Mouse (Mus musculus): ENCODE measurements around the gene Lat2.

The Lat2 gene

GRCm38 (mm10) chr5:134568964-134569491 lies 45.8 kb downstream of the Lat2 start:
- peak; percentile 23 for DNase-seq (ENCODE audit: low spot score)

GRCm38 (mm10) chr5:134568030-134568429 lies 46.8 kb downstream of the Lat2 start:
- peak; percentile 10 for DNase-seq (ENCODE audit: low spot score)

GRCm38 (mm10) chr5:134567445-134567844 lies 47.4 kb downstream of the Lat2 start:
- no peak for DNase-seq (ENCODE audit: low spot score)

GRCm38 (mm10) chr5:134565696-134566095 lies 49.1 kb downstream of the Lat2 start:
- DNase-seq (ENCODE audit: low spot score) = no peak

- no peak for DNase-seq (ENCODE audit: low spot score)
Observed at GRCm38 (mm10) chr5:134564272-134564671, 50.6 kb downstream of the Lat2 start.

GRCm38 (mm10) chr5:134560450-134561171 lies 54.2 kb downstream of the Lat2 start:
- DNase-seq (ENCODE audit: low spot score) = no peak

GRCm38 (mm10) chr5:134560071-134560449 lies 54.8 kb downstream of the Lat2 start, which contains the start of gene Syna:
Syna (minus strand) TSS chr5:134560171.
- no peak for DNase-seq (ENCODE audit: low spot score)

GRCm38 (mm10) chr5:134555463-134556164 lies 59.2 kb downstream of the Lat2 start:
- DNase-seq (ENCODE audit: low spot score) = peak; percentile 93

- DNase-seq (ENCODE audit: low spot score) = no peak
Observed at GRCm38 (mm10) chr5:134553951-134554546, 60.8 kb downstream of the Lat2 start.

- peak; percentile 91 for DNase-seq (ENCODE audit: low spot score)
Observed at GRCm38 (mm10) chr5:134552110-134552972, 62.5 kb downstream of the Lat2 start, which contains the start of gene Clip2. Clip2 (minus strand) TSS chr5:134552434.

- DNase-seq (ENCODE audit: low spot score) = peak; percentile 53
Observed at GRCm38 (mm10) chr5:134551233-134552109, 63.4 kb downstream of the Lat2 start.

GRCm38 (mm10) chr5:134550836-134551232 lies 64.0 kb downstream of the Lat2 start:
- DNase-seq (ENCODE audit: low spot score) = no peak
